Mouse (Mus musculus): ENCODE measurements around the gene Slc25a51. TPM values are rescaled to one million over a fixed set of nuclear protein-coding genes. Genes with fewer than 3 reads are reported as not detected.

Slc25a51 gene
- total RNA-seq (2022) = 100 to 1,000 TPM; 108 to 114 (median 111) TPM

DNA sequence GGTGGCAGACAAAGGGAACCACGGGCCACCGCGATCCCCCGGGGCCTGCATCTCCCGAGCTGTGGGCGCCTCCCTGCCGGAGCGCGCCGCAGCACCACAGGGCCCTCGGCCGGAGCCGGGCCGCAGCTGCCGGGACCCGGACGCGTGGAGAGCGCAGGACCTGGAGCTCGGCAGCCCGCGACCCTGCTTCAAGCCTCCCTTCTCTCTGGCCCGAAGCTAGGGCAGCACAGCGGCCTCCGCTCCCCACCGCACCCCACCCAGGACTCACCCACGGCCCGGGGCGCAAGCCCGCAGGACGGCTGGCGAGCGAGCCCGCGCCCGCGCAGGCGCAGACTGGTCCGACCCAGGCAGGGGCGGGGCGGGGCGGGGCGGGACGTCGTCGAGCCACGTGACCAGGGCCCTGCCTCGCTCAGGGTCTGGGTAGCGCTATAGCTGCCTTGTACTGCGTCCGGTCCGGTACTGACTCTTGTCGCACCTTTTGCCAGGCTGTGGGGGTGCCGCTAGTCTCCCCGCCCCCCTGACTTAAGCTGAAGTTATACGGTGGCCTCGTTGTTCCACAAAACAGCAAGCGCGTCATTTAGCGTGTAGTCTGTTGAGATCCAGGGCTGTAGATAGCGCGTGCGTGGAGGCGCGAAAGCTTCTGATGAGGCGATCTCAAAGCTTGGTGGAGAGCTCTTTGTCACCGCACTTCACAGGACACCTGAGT lies at the start of gene Slc25a51:
Gene Slc25a51, minus strand, starts transcription at position 340 of the 706 bp plus-strand sequence.
- DNase-seq (ENCODE audit: low spot score in 2 of 2) = peak; percentile 68 to 88

GRCm38 (mm10) chr4:45457543-45457942 lies 49.0 kb upstream of the Slc25a51 start:
- no peak for DNase-seq (ENCODE audit: low spot score in 2 of 2)

DNA sequence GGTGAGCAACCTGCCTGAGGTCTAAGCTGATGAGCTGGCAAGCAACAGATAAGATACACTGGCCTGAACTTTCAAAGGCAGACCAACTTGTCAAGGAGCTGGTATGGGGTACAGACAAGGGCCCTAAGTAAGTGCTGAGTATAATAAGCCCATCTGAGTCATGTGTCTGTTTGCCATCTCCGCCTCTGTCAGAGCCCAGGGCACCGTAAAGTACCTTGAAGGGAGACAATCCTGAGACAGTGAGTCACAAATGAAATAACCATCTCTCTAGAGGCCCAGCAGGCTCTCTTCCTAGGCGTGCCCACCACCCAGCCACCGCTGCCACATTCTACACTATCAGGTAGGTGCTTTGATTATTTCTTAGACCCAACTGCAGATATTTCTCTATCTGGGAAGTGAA lies 46.4 kb upstream of the Slc25a51 start:
- no peak for DNase-seq (ENCODE audit: low spot score in 2 of 2)

DNA sequence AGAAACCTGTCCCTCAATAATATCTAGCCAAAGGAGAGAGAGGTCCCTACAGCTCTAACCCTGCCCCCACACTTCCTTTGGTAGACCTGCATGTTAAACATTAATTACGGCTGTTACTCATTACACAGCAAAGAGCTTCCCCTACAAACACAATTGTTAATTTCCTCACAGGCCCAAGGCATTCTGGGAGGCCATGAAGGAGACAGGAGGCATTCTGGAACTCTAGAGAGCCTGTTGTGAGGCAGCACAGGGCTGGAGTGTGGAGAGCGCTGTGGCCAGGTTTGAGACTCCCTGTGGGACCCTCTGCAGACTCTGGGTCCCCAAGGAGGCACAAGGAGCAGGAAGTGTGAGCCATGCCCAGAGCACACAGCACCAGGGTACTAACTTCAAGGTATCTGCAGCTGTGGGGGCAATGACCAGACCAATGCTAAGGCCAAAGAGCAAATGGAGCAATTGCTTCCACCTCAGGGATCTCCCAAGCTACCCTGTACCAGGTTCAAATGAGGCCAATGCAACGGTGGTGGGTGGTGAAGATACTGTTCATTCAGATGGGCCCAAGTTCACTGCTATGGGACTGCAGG lies 44.8 kb upstream of the Slc25a51 start:
- no peak for DNase-seq (ENCODE audit: low spot score in 2 of 2)

DNA sequence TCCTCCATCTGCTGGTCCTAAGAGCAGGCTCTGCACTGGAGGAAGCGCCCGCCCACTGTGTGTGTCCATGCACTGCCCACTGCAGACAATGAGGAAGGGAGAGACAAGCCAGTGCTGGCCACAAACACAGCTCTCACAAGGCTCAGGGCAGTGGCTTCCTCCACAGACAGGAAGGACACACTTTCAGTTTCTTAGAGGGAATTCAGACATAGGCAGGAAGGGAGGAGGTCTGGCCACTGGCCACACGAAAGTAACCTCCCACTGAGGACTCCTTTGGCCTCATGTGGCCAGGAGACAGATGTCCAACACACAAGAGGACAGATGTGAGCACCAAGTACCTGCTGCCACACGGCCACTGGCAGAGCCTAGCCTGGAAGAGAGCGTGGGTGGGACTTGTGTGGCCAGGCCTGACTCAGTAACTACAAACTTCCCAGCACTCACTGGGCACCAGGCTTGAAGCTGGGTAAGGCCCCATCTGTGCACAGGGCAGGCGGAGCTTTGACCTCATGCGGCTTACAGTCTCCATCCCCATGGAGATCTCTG lies 44.1 kb upstream of the Slc25a51 start:
- no peak for DNase-seq (ENCODE audit: low spot score in 2 of 2)

GRCm38 (mm10) chr4:45449012-45449411 lies 40.4 kb upstream of the Slc25a51 start:
- no peak for DNase-seq (ENCODE audit: low spot score in 2 of 2)

GRCm38 (mm10) chr4:45448481-45448880 lies 39.9 kb upstream of the Slc25a51 start:
- DNase-seq (ENCODE audit: low spot score in 2 of 2) = no peak

DNA sequence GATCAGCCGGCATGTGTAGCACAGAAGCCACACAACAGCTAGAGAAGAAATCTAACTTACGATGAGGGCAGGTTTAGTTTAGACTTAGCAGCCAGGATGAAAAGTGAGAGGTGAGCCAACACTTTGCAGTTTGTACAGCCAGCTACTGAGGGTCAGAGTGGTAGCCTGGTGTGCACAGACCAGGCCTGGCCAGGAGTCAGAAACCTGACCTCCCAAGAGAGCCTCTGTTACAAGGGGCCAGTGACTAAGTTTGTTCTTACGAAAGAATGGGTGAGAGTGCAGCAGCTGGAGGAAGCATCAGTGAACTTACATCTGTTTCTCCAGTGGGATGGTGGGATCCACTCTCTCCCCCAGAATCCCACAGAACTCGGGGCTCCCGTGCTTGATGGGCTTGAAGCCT lies 38.6 kb upstream of the Slc25a51 start:
- DNase-seq (ENCODE audit: low spot score in 2 of 2) = no peak

- DNase-seq (ENCODE audit: low spot score in 2 of 2) = no peak
These were observed 36.7 kb upstream of the Slc25a51 start for GRCm38 (mm10) chr4:45445235-45445634.

DNA sequence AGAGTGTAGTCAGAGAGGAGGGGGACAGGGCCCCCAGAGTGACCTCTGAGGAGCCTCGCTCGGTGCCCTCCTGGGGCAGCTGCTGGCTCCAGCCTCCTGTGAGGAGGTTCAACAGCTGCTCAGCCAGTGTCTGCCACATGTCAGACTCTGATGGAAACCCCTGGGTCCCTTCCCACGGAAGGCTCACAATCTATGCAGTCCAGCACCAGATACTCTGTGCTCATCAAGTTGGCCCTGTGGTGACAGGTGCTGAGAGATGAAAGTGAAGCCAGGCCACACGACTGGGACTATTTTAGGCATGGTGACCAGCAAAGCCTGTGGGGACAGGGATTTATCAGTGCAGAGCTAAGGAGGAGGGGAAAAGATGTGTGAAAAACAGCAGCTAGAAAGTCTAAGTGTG lies 36.2 kb upstream of the Slc25a51 start:
- no peak for DNase-seq (ENCODE audit: low spot score in 2 of 2)

GRCm38 (mm10) chr4:45443652-45444051 lies 35.1 kb upstream of the Slc25a51 start:
- no peak for DNase-seq (ENCODE audit: low spot score in 2 of 2)

GRCm38 (mm10) chr4:45442237-45442636 lies 33.7 kb upstream of the Slc25a51 start:
- DNase-seq (ENCODE audit: low spot score in 2 of 2) = no peak

- no peak for DNase-seq (ENCODE audit: low spot score in 2 of 2)
These were observed 33.2 kb upstream of the Slc25a51 start for GRCm38 (mm10) chr4:45441778-45442177.

DNA sequence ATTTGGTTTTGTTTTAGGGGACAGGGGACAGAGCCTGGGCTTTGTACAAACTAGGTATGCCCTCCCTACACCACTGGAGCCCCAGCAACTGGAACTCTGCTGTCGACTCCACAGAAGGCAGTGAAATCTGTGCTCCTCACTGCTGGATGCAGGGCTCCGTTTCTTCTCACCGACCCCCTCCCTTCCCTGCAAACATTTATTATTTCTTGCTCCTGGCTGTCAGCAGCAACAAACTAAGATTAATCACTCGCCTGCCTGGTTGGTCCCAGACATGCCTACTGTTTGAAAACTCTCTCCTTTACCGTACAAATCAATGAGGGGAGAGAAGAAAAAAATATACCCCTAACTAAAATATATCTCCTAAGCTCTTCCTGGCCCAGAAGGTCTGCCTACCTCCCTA lies 30.7 kb upstream of the Slc25a51 start:
- no peak for DNase-seq (ENCODE audit: low spot score in 2 of 2)

DNA sequence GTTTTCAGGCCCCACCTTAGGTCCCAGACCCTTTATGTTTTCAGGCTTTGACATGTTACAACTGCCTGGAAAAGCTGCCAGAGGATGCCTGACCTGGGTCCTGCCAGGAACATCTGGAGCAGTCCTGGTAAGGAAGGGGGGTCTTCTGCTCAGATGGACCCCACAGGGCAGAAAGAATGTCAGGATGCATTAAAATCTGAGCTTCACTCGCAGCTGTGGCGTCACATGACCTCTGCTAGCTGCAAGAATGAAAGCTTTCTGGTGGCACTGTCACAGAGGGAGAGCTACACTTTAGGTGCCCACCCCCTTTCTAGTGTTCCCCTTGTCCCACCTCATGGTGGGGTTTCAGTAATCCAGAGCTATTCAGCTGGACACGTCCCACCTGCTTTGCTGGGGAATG lies 28.4 kb upstream of the Slc25a51 start:
- DNase-seq (ENCODE audit: low spot score in 2 of 2) = no peak

DNA sequence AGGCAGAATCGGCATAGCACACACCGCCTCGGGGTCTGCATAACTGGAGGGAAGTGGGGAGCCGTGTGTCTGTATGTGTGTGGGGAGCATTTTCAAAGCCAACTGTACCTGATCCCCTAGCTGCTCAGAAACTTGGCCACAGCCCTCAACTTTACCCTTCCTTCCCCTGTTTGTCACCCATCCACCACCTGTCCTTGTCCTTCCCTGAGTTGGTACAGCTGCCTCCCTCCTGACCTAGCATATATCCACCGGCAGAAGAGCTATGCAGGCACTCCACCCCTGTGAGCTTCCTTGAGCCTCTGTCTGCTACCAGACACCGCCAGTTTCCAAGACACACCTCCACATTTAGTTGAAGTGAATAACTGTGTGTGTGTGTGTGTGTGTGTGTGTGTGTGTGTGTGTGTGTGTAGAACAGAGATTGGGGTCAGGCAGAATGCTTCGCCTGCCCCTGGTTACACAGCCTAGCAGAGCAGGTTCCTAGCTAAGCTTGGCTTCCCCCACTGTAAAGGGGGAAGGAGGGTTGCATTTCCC lies 27.9 kb upstream of the Slc25a51 start:
- no peak for DNase-seq (ENCODE audit: low spot score in 2 of 2)

DNA sequence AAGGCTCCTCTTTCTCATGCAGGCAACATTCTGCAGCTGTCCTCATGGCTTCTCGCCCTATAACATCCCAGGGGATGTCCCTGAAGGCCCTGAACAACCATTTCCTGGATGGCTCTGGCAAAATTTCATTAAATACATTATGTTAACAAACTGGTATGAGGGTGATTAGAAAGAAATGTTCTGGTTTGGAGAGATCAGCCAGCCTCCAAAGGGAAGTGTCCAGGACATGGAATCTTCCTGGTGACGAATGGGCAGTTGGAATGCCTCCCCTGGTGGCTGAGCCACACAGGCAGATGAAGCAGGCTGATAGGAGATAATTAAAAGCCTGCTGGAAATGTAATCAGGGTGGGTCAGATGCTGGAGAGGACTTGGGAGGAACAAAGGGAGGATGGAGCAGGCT lies 27.3 kb upstream of the Slc25a51 start:
- no peak for DNase-seq (ENCODE audit: low spot score in 2 of 2)

GRCm38 (mm10) chr4:45434681-45435080 lies 26.1 kb upstream of the Slc25a51 start:
- DNase-seq (ENCODE audit: low spot score in 2 of 2) = no peak

GRCm38 (mm10) chr4:45434071-45434470 lies 25.5 kb upstream of the Slc25a51 start:
- DNase-seq (ENCODE audit: low spot score in 2 of 2) = no peak

- no peak for DNase-seq (ENCODE audit: low spot score in 2 of 2)
These were observed 23.2 kb upstream of the Slc25a51 start for GRCm38 (mm10) chr4:45431806-45432205.

- no peak for DNase-seq (ENCODE audit: low spot score in 2 of 2)
These were observed 22.8 kb upstream of the Slc25a51 start for GRCm38 (mm10) chr4:45431316-45431715.

DNA sequence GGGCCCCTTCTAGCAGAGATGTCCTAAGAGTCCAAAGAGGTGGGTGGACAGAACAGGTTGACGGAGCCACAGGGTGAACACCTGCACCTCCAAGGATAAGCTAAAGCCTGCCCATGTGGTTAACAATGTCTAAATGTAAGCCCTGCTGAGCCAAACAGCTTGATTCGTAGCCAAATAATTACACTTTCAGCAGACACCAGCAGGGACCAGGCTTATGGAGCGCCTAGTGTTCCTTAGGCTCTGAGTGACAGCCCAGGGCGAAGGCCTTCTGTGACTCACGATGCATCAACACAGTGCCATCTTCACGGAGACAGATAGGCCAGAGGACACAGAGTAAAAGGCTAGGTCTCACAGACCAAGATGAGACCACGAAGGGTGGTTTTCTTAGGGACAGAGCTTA lies 20.9 kb upstream of the Slc25a51 start:
- no peak for DNase-seq (ENCODE audit: low spot score in 2 of 2)
